Mouse (Mus musculus) layer of hippocampus, postnatal 10 days (tissue): ENCODE measurements around the gene Ankmy2. TPM values are rescaled to one million over a fixed set of nuclear protein-coding genes. Genes with fewer than 3 reads are reported as not detected.

ENCODE experiments used
- DNase-seq, 2 experiments: peaks; one replicate each; pipeline ENCODE4 v3.0.0; 2021; ENCODE audit warnings: low spot score in 2 of 2
- long read RNA-seq: library from polyadenylated mRNA; stranded (forward); transcript quantifications from one replicate; pipeline ENCODE4 v2.0.0, GENCODE M21; 2023
- total RNA-seq, 2 experiments: library from RNA; stranded (reverse); gene quantifications; 2 replicates each; pipeline ENCODE4 v1.2.3; 2021

Gene Ankmy2
- total RNA-seq: 10 to 100 TPM; 53.7 to 55.5 TPM
- long read RNA-seq, transcript Ankmy2-201 (10 exons, 2,456 nt): major isoform, 36 of 47 reads
- long read RNA-seq, partial matches to known transcripts: 3 of 47 reads
- long read RNA-seq, other reads (novel, unspliced or antisense): 8 of 47 reads

DNA sequence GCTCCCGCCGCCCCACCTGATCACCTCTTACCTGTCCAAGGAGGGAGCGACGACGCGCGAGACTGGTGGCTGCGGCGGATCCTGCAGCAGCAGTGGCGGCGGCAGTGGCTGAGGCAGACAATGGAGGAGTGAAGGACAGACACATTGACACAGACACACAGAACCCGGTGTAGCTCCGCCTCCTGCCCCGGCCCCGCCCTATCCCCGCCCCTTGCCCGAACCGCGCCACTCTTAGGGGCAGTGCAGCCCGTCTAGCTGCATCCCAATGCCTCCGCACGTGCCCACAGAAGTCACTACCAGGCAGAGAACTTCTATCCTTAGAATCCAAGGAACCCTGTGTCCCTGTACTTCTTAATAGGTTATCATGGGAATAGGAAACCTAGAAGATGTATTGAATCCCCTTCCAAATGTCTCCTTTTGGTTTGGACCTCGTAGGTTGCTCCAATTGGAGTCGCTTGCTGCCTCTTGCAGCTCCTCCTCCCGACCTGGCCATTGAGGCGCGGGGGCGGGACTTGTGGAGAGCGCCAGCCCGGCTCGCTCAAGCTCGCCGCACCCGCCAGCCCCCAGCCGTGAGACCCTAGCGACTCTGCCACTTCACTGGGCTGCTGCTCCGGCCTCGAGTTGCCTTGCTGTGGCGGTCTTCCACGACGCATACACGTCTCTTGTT is at the start of gene Ankmy2:
Gene Ankmy2 (plus strand): TSS at position 478 of the 667 bp plus-strand sequence.
- peak; percentile 86 to 92 for DNase-seq

DNA sequence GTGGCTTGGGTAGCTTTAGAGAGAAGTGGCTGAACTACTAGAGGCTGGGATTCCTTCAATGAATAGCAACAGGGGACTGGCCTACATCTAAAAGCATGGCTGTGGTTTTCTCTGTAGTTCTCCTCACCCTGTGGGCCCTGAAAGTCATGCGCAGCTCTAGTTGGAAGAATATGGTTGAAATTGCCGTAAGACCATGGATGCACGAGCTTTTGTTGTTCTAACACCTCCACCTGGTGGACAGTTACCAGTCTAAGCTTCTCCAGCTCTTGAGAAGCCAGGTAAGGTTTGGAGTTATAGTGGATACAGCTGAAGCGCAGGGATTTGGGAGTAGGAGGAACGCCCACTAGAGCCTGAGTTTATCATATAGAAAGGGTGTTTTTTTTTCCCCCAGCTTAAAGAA is 48.5 kb upstream of the Ankmy2 start:
- DNase-seq: no peak

DNA sequence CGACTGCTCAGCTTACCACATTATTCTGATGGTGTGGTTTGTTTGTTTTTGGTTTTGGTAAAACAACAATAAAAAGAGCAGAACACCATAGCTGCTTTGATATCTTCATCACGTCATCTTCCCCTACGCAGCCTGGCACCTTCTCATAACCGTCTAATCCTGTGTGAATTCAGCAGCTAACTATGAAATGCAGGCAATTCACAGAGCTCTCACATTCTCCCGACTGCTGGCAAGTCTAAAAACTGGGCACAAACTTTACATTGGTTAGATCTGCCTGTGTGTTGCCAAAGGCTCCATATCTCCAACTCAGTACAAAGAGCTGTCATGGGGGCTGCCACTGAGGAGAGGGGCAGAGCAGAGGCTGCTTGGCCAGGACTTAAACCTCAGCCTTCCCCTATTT is 46.5 kb upstream of the Ankmy2 start:
- no peak for DNase-seq

GRCm38 (mm10) chr12:36111110-36111509 is 45.8 kb upstream of the Ankmy2 start:
- no peak for DNase-seq

DNA sequence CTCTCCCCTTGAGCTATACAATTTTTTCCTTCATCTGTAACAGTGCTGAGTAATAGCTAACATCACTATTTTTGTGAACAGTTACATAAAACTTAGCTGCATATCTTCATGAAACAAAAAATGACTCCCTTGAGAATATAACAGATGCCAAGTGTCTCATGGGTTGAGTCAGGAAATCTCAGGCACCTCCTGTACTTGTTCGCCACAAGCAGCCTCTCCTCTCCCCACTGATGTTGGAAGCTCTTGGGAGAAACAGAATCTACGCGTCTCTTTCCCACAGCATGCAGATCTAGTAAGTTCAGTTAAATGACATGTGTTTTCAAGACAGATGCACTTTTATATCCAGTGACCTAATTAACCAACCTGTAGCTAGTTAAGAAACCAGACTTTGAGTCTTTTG is 44.8 kb upstream of the Ankmy2 start:
- no peak for DNase-seq

DNA sequence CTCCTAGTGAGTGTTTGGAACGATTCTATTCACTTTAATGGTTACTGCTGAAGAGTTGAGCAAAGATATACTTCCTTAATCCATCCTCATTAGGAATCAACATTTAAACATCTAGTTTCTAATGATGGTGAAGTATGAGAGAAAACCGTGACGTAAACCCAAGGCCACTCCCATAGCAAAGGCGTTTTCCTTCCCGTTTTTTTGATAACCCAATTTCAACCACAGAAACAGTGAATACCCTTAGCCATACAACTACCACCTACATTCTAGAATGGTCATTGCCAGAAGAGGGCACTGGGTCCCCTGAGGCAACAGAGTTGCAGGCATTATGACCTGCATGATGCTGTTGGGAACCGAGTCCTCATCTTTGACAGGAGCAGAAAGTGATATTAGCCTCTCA is 39.8 kb upstream of the Ankmy2 start:
- no peak for DNase-seq

- DNase-seq: no peak
These were observed 37.7 kb upstream of the Ankmy2 start for GRCm38 (mm10) chr12:36119244-36119643.

GRCm38 (mm10) chr12:36126049-36126448 is 30.9 kb upstream of the Ankmy2 start:
- DNase-seq: no peak

GRCm38 (mm10) chr12:36129826-36130225 is 27.1 kb upstream of the Ankmy2 start:
- DNase-seq: no peak

GRCm38 (mm10) chr12:36132254-36132653 is 24.7 kb upstream of the Ankmy2 start:
- no peak for DNase-seq

GRCm38 (mm10) chr12:36132668-36133067 is 24.2 kb upstream of the Ankmy2 start:
- no peak for DNase-seq

- no peak for DNase-seq
These were observed 23.4 kb upstream of the Ankmy2 start for GRCm38 (mm10) chr12:36133547-36133946.

DNA sequence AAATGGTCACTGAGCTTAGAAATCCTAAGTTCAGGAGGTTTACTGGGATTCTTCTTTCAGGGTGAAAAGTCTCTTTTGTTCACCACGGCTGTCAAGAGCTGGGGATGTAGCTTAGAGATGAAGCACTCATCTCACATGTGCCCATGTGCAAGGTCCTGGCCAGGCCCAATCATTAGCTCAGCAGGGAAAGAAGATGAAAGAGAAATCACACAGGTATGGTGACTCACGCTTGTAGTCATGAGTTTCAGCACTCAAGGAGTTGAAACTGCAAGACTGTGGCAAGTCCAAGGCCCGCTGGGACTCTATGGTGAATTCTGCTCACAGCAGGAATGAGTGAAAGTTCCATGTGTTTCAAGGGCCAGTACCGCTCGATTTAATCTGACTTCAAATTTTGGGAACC is 22.8 kb upstream of the Ankmy2 start:
- DNase-seq: no peak

GRCm38 (mm10) chr12:36135409-36135808 is 21.5 kb upstream of the Ankmy2 start:
- no peak for DNase-seq

DNA sequence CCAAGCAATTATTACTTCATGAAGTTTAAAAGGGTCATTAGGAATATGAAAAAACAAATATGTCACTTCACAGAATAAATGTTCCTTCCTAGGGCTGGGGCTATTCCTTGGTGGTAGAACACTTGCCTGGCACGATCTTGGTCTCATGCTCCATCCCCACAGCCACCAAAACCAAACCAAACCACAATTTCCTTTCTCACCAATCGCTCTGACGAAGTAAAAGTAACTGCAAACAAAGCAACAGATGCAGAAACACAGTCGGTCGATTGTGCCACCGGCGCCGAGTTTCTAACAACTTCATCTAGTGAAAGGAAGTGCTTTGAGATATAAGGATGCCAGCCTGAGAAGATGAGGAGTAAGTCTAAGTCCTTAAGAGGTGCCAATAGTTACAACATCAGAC is 20.6 kb upstream of the Ankmy2 start:
- DNase-seq: no peak

DNA sequence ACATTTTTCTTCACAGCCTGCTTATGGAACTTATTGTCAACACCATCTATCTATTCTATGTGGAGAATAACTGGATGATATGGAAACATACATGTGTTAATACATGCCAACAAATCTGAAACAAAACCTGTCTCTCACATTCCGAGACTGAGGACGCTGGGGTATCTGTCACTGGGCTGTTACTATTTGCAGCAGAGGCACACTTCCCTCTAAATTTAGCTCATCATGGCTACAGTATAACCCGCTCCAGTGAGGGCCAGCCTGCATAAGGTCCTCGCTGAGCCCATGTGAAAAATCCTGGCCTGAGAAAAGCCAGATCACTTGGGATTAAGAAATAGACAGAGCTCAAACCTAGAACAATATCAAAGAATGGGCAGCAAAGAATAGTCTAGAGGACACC is 19.7 kb upstream of the Ankmy2 start:
- no peak for DNase-seq

DNA sequence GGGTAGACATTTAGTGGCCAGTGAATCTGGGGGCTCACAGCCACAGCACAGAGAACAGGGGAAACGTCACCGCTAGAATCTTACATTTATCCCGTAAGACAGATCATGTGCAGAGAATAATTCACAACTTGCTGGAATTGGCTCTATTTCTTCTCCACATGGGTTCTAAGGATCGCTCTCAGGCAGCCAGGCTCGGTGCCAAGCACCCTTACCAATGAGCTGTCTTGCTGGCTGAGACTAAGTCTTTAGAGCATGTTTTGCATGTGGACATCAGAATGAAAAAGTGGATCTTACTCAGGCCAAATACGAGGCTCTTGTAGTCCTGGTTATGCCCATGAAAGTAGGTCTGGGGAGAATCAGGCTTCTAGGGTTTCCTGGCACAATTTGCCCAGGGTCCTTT is 16.5 kb upstream of the Ankmy2 start:
- DNase-seq: peak in 1 of 2 experiments; percentile 38

GRCm38 (mm10) chr12:36146230-36147011 is 10.5 kb upstream of the Ankmy2 start:
- DNase-seq: no peak

DNA sequence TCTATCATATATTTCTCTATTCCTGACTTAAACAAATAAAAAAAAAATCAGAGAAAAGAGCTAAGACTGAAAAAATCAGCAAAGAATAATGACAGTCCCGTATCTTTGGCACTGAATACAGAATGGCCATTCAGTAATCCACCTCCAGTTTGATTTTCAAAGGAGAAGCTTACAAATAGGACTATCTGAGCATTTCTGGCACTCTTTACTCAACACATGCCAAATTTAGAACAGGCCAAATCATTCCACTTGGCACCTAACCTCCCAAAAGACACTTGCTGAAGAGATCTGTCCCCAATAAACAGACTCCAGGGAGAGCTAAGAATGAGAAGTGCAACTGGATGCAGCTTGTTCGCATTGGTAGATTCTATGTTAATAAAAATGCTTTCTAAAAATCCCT is 6.6 kb upstream of the Ankmy2 start:
- no peak for DNase-seq

GRCm38 (mm10) chr12:36150737-36151136 is 6.2 kb upstream of the Ankmy2 start:
- no peak for DNase-seq

DNA sequence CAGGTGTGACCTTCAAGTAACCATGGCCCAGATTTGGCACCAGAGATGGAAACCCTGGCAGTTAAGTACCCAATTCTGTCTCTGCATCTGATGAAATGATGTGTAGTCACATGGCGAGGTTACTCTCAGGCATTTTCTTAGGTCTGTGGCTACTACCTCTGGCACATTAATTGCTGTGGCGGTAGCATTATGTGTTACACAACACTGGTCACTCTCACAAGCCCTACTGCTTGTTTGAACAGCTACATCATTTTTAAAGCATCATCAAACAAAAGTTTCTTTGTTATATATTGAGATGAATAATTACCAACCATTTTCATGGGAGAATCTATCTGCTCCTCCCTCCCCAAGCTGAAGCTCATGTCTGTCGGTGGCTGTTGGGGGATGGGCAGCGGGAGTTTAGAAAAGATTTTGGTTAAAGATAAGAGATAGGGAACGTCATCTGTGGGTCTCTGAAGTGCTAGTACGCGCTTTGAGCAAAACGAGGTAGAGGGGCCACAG is 1.7 kb upstream of the Ankmy2 start:
- peak; percentile 46 to 51 for DNase-seq

- no peak for DNase-seq
These were observed 745 bp upstream of the Ankmy2 start for GRCm38 (mm10) chr12:36156101-36156636.
